Mouse (Mus musculus) lung, postnatal 4 days (tissue): ENCODE results near the gene Ehf.

Experiments
- DNase-seq, 2 experiments: peaks; one replicate each; pipeline ENCODE4 v3.0.0; 2021

Gene Ehf

DNA sequence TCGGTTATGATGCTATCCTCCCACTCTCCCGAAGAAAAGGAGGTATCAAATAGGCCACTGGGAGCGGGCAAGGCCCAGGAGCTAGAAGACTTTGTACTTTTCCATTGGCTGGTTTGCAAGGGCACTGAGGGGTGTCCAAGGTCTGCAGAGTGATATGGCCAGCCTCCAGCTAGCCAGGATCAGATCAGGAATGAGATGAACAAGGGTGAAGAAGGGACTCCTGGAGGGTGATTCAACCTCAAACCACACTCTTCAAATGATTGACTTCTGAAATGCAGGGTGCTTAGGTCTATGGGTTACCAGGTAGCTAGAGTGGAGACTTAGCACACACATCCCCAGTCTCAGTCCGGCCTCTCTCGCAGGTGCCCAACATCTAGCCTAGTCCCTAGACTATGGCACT lies 9.3 kb downstream of the Ehf start:
- no peak for DNase-seq

DNA sequence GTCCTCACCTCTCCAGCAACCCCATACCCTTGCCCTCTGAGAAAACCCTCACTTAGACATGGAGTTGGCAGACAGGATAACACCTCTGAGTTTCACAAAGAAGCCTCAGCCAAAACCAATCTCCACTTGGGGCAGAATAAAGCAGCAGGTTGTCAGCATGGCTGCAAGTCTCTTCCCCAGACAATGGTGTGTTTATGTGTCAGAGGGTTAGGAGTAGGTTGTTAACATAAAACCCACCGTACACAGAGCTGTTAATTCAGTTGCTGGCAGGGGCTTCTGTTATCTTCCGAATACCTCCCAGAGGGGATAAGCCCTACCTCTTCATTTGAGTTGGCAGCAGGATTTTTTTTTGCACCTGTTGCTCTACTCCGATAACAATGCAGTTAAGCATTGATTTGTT lies 9.9 kb downstream of the Ehf start:
- no peak for DNase-seq

DNA sequence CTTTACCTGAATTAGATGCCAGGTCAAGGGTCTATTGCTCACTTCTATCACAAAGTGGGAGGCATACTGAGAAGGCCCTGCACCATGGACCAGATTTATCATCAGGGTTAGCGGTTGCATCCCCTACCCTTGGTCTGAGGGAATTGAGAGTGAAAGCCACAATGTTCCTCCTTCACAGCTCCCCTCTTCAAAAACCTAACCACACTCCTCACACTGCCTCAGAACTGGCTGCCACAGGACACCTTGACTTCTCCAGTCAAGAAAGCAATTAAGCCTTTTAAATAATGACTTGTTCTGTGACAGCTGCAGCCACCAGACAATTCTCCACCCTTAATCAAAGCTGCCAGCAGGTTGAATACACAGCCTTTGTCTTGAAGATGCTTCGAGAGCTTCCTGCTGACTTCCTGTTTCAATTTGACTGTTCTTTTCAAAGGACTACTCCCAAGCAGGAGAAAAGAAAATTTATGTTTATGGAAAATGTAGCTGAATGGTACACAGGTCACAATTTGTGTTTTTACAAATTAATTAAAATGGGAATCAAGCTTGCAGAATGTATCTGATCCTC lies 12.3 kb downstream of the Ehf start:
- no peak for DNase-seq

DNA sequence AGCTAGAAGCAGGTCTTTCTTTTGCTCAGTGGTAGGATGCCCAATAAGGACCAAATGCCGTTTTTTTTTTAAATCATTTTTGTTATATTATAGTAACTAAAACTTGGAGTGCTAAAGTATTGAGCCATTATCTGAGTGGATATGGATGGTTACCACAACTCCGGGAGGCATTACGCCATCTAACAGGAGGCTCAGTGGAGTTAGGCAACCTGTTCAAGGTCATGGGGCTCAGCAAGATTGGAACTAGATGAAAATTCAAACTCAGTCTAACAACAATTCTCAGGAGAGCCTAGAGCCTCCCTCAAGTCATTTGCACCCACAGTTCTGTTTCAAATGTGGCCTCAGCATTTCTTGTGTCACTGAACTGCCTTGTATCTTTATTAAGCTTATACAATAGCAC lies 12.9 kb downstream of the Ehf start:
- DNase-seq = no peak

DNA sequence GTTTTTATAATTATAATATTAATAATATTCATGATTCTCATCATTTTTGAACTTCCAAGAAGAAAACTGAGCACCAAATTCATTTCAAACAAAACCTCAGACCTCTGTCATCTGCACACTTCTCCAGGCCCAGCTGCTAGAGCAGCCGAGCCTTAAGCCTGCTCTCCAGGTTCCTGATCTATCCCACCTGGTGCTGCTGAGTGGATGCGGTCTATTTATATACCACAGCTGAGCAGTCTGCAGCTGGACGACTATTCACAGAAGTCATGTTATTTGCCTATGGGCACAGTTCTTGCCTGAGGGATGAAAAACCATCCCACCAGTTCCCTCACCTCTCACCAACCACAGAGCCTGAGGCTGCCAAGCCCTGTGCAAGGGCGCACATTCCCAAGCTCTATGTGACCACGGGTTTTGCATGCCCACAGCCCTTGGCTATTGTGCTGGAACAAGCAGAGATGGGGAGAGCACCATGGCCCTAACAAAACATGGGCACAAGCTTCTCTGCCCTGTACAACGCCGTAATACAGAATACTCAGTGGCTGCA lies 13.6 kb downstream of the Ehf start:
- DNase-seq = no peak

DNA sequence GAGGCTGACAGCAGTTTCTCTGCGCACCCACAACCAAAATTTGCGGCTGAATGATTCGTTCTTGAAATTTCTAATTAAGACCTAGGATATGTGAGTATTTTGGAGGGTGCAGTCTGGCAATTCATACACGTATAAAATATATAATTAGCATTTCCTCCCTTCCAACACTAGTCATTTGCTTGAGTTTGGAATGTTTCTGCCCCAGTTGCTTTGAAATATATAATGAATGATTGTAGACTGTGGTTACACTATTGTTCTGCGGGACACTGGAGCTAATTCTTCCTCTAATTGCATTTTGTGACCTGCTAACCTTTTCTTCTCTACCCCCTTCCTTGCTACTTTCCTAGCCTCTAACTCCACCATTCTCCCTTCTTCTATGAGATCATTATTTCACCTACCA lies 15.4 kb downstream of the Ehf start:
- DNase-seq = no peak

DNA sequence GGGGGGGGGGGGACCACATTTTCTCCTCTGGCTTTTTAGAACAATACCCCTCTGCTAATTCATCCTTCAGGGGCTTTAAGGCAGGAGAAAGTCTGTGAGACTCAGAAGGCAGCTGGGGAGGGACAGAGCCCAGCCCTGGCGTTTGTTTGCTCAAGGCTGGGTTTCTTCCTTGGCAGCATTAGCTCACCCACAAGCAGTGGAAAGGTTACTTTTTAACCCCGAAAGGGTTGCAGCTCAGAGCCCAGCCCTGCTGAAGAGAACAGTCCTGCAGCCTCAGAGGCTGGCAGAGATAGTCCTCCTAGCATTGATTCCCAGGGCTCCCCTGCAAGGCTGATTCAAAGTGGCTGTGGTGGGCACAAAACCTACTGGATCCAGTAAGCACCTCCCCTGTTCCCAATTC lies 17.5 kb downstream of the Ehf start:
- DNase-seq = peak in 1 of 2 experiments; percentile 63

DNA sequence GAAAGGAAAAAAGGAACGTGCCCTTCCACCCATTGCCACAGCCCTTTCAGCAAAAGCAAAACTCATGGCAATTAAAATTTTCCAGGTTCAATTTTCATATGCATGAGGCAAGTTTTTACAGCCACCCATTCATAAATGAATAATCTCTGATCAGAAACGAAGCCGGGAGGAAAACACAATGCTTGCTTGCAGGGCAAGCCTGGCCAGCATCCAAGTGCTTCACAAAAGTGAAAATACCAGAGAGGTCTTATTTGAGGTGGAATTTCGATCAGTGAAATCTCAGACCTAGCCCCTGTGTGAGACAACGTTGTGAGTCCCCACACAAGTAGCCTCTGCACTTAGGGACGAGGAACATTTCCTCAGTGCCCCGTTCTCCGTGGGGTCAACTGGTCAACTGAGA lies 19.3 kb downstream of the Ehf start:
- DNase-seq = peak; percentile 44 to 47

DNA sequence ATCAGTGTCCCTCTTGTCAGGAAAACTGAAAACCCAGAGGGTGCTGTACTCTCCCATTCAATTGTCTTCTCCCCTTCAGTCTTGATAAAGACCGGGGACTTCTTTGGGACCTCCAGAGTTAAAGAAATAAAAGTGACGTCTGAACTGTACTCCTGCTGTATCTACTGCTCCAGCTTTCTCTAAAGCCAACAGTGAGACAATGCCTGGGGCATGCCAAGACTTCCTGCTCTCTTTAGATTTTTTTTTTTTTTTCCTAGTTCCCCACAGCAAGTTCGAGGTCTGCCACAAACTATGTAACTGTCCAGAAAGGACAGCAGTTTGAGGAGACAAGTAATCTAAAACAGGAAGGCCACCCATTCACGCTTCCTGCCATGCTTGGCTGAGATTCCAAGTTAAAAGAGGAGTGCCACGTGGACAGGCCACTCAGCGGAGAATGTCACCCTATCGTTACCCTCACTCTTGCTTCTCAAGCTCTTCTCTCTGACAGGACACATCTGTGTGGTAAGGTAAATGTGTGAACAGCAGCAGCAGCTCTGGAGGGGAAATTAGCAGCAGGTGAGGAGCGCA lies 20.8 kb downstream of the Ehf start:
- DNase-seq = no peak

DNA sequence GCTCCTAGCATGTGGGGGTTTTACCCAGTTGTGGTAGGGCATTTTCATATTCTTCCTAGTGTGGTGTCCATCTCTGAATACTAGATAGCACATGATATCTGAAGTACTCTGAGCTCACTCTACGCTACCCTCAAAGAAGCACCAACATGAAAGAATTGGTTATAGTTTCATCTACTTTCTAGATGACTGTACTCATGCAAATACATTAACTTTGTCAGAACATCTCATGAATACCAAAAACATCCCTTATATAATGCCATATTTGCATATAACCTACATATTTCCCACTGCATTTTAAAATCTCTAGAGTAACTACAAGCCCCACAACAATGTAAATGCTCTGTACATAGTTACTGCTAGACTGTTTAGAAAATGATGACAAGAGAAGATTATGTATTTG lies 23.2 kb downstream of the Ehf start:
- DNase-seq = no peak

DNA sequence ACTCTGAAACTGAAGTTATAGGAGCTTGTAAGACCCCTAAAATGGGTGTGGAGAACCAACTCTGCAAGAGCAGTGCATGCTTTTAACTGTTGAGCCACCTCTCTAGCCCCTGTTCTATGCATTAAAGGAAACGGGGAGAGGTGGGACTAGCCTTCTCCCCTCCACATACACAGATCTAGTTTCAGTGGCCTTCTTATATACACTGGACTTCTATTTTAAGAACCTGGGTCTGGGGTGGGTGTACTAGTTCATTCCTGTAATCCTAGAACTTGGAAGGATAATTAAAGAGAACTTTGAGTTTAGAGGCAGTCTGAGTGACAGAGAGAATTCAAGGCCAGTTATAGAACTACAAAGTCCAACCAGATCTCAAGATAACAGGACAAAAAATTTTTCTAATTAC lies 24.6 kb downstream of the Ehf start:
- DNase-seq = no peak

DNA sequence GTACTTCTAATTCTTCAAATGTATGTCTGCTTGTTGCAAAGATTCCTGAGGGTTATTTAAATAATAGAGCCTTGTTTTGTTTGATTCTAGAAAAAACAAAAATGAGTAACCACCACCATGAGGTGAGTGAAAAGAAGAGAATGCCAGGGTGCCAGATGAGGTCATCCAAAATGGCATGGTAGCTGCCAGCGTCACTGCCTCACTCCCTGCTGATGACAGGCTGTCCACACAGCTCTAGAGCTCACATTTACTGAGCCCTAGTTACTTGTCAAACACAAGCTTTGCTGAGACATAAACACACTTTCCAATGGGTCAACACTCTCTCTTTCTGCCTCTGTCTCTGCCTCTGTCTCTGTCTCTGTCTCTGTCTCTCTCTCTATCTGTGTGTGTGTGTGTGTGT lies 25.3 kb downstream of the Ehf start:
- no peak for DNase-seq

DNA sequence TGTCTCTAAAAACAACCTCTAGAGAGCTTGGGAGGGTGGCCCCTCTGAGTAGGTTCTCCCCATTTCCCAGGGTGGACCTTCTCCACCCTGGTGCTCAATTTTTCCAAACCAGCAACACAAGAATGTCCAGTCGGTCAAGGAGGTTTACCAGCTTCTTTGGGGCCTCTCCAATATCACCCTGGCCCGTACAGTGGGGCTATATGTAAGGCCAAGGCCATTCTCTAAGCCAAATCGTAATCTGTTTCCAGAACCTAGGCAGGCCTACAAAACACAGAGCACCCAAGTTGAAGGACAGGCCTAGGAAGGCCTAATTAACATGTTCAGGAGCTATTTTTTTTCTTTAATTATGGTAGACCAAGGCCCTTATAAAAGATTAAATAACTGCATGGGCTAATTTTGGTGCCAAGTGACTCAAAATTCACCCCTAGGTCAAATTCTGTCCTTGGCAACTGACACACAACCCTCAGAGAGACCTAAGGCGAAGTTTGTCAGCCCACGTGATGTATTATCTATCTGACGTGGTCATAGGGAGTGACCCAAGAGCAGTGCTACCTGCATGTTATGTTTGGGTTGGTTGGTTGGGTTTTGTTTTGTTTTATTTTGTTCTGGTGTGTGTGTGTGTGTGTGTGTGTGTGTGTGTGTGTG lies 27.6 kb downstream of the Ehf start:
- DNase-seq = no peak

DNA sequence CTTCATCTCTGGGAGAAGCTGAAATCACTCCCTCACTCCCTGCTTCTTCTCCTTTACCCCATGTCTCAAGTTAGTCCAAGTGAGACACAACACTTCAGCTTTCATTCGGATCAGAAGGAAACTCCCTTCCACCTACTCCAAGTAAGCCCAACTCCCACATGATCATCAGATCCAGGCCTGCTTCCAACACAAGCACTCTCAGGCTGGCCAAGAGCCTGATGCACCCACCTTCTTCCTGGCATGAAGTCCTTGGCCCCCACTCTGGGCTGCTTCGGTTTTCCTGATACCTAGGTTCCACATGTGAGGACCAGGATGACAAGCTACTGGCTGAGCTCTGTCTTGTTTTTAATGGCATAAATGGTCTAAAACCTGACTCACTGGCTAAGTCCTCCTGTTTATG lies 28.3 kb downstream of the Ehf start:
- peak; percentile 50 to 71 for DNase-seq

DNA sequence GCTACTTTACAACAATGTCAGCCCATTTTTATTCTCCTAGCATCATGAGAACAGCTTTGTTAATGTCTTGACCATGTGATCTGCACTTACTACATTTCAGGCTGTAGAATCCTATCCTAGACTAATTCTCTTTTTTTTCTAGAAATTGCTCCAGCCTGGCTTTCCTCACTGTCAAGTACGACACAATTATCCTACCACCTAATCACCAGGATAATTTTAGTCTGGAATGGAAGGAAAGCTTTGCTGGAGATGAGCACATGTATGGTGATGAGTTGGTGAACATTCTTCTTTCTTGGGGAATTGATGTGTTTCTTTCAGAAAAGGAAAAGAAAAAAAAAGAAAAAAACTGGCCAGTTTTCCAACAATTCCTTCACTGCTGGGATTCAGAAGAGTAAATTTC lies 28.8 kb downstream of the Ehf start:
- DNase-seq = no peak

DNA sequence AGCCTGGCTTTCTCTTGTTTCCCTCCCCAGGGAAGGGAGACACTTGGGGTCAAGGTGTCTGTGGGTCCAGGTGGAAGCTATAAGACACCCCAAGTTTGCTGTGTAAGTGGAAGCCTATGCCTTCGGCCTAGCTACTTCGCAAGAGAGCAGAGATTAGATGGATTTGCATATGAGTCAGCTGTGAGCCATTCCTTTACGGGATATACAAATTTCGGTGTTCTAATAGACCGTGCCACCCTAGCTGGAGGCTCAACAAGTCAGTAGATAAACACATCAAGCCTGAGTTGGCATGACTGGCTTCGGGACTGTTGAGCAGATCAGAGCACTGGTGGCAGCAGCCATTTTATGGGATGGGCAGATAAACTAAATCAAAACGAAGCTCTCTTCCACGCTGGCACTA lies 31.6 kb downstream of the Ehf start:
- no peak for DNase-seq

DNA sequence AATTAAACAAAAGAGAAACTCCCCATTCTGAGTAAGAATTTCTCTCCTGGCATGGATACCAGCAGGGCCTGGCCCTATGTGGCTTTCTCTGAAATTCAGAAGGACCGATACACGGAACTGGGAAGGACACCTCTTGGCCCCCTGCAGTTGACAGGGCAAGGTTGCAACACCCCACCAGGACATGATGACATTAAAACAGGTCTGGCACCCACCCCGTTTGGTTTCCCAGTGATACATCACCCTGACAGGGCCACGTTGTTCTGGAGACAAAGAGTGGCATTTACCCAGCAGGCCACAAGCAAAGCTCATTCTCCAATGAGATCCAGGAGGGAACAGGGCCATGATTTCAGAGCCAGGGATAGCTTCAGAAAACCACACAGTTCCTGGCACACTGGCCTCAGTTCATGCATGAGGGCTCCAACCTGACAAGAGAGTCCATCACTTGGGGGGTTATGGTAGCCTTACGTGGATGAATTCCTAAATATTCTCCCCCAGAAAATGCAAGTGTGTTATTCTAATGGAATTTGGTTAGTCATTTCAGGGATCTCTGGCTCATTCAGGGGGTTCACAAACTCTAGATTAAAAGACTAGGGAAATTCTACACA lies 32.4 kb downstream of the Ehf start:
- DNase-seq = no peak

DNA sequence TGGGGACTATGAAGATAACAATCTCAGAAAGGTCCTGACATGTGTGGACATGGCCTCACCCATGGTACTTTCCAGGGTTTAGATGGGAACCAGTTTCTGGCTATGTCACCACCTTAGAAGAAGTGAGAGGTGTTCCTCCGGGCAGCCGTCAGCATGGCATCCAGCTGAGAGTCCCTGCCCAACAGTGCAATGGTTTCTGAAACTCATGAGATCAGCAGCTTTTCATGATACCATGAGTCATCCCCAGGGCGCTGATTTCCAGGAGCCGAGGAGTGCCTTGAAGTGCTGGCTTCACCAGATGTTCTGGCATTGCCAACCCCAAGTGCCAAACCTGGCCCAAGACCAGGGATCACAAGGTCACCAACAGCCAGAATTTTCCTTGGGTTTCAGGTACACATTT lies 64.0 kb downstream of the Ehf start:
- peak; percentile 4 to 20 for DNase-seq

DNA sequence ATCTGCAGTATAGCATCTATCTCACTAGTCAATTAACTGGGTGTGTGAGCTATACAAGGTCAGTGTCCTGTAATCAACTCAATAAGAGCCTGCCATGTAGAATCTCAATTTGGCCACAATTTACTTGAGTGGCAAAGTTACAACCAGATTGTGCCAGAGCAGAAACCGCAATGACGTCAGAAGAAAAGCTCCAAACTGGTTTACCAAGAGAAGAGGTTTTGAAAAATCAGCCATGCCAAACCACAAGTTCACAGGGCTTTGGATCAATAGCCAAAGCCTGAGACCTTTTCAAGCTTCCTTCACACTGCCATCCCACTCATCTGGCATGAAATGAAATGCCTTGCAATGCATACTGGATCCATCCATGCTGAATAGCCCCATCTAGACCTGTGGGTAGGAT lies 76.3 kb downstream of the Ehf start:
- DNase-seq = no peak

DNA sequence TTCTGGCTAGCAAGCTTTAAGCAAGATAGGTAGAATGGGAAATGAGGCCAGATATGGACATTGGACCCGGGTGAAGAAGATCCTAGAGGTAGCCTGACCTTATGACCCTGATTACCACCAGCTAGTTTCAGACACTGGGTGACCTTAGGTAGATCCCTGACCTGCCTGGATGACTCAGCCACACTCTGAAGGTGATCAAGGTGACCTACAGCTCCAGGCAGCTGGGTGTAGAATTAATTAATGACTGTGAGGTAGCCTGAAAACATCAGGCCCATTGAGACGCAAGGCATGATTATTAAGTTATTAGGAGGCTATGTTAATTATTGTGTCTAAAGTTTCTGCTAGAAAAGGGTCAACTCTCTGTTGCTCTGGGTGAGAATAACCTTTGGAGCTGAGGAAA lies 82.2 kb downstream of the Ehf start:
- DNase-seq = no peak

DNA sequence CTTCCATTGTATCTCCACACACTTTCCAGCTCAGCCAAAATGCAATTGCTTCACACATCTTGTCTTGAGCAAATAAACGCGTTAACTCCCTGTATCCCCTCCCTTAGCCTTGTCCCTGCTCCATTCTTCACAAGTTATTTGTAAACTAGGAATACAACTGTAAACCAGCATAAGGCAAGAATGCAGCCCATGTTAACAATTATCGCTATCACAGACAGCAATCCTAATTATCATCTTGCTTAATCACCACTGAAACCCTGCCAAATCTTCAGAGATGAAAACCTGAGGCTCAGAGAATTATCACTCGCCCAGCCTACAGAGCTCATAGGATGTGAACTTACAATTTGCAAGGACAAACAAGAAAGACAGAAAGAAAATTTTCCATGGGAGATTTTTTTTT lies 84.8 kb downstream of the Ehf start:
- DNase-seq = no peak

DNA sequence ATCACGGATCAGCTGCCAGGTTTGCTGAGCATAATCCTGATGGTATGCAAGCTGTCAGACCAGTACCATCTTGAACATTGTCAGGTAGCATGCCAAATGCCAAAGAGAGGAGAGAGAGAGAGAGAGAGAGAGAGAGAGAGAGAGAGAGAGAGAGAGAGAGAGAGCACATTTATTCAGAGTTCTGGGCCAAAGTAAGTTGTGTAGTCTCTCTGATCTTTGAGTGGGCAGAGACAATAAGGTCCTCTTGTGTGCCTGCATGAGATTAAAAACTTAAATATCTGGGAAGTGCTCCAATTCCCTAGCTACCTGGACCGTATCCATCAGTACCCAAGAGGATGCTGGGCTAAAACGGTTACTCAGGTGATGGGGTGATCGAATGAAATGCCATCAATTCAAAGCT lies 87.3 kb downstream of the Ehf start:
- DNase-seq = no peak

DNA sequence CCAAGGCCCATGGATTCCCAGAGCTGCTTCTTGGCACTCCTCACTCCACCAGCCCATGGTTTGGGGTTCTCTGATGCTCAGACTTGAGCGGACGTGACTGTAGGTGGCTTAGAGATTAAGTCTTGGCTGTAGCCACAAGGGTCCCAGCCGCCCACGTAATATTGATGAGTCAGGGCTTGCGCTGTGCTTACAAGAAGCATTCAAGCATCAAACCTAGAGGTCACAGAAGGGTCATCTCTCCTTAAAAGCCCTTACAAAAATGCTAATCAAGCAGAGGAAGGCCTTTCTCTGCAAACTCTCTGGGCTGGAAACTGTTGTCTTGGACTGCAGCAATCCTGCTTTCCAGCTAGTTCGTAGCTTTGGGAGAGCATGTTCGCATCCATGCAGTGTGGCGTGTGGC lies 88.2 kb downstream of the Ehf start:
- no peak for DNase-seq

DNA sequence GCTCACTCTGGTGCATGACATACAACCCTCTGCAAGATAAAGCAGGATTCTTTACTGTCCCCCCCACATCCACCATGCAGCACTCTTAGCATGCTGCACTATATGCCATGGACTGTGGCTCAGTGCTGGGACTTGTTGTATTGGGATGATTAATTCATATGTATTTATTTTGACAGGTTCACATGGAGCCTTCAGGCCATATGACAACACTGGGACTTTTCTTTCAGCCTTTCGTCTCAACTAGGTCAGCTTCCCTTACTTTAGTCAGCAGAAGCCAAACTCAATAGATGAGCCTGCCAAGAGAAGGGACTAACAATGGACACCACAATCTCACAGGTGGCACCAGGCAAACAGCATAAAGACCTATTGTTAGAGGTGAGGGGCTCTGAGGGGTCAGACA lies 89.5 kb downstream of the Ehf start:
- no peak for DNase-seq
